Mouse (Mus musculus): Measurements from ENCODE around the gene Syk. TPM values are rescaled to one million over a fixed set of nuclear protein-coding genes. Genes with fewer than 3 reads are reported as not detected.

The Syk gene
- polyA plus RNA-seq, 1 experiment from 2014 or later = 1.6 TPM

Other genes starting within 250 kb of the Syk start
- gene Diras2, start 51.9 kb upstream of the Syk start, polyA plus RNA-seq (2016; fragmentation: Nextera tagmentation; extraction: Ambion mirVana) = 0.47 and 0.65 TPM in 2 replicates

Measured in forebrain, embryonic 12.5 days (tissue).